Mouse (Mus musculus) thymus, adult 2 months (tissue): ENCODE results near the gene Erlin1.

Experiments used
- CTCF ChIP-seq: fragments of 200-500 bp; IDR thresholded peaks from 2 replicates; pipeline ENCODE4 v1.5.1; 2012; ENCODE audit warnings: mild to moderate bottlenecking, control low read depth, low read length, moderate library complexity, borderline replicate concordance; ENCODE audit not compliant: control insufficient read depth, poor library complexity, insufficient read depth; ENCODE audit errors: extremely low read depth
- POLR2A ChIP-seq: fragments of 200-500 bp; IDR thresholded peaks from 2 replicates; pipeline ENCODE4 v1.6.1; 2012; ENCODE audit warnings: mild to moderate bottlenecking, low read length, control low read depth, moderate library complexity; ENCODE audit not compliant: control insufficient read depth, poor library complexity, insufficient read depth; ENCODE audit errors: extremely low read depth

DNA sequence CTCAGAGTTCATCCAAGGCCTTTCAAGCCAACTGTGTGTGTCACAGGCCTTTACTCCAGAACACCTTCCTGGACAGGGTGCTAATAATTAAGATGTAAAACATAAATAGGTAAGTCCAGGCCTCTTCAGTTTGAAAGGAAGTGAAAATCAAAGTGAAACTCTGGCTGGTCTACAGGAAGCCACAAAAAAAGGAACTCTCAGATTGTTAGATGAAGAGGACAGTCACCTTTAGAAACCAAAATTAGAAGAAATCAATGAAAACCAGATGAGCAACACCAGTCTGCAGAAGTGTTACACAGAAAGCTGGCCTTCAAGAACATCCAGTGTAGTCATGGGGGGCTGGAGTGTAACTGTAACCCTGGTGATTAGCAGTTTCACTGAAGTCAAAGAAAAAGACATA, 48.2 kb upstream of the Erlin1 start:
- TF ChIP-seq CTCF, result no peak
- no peak for TF ChIP-seq POLR2A
